Mouse (Mus musculus) heart, embryonic 10.5 days (tissue): ENCODE measurements around the gene Ffar4. TPM values are rescaled to one million over a fixed set of nuclear protein-coding genes. Genes with fewer than 3 reads are reported as not detected.

ENCODE experiments used
- DNase-seq: peaks from one replicate; pipeline ENCODE4 v3.0.0-alpha.2; 2017; ENCODE audit warnings: low spot score
- H3K27ac ChIP-seq: fragments of 300-500 bp; sonication (generic); 2 replicates; pipeline ENCODE4 v1.5.1; 2016; ENCODE audit warnings: mild to moderate bottlenecking
- H3K27me3 ChIP-seq: fragments of 300-500 bp; sonication (generic); 2 replicates; pipeline ENCODE4 v1.6.1; 2016; ENCODE audit warnings: mild to moderate bottlenecking; ENCODE audit not compliant: poor library complexity, insufficient read depth, severe bottlenecking
- H3K36me3 ChIP-seq: fragments of 300-500 bp; sonication (generic); 2 replicates; pipeline ENCODE4 v1.6.1; 2016; ENCODE audit warnings: mild to moderate bottlenecking, moderate library complexity
- H3K4me1 ChIP-seq: fragments of 300-500 bp; sonication (generic); 2 replicates; pipeline ENCODE4 v1.6.1; 2016; ENCODE audit warnings: mild to moderate bottlenecking
- H3K4me3 ChIP-seq: fragments of 300-500 bp; sonication (generic); 2 replicates; pipeline ENCODE4 v1.5.1; 2016; ENCODE audit warnings: mild to moderate bottlenecking, moderate library complexity
- H3K9me3 ChIP-seq: fragments of 300-500 bp; sonication (generic); 2 replicates; pipeline ENCODE4 v1.6.1; 2016; ENCODE audit warnings: mild to moderate bottlenecking, moderate library complexity
- WGBS: fragments of 180-500 bp; shearing (Covaris S2); methylation state at CpG from one replicate; pipeline ENCODE4 v1.1.7; 2016; 5-methylcytosine and 5-hydroxymethylcytosine counted together
- polyA plus RNA-seq: library from polyadenylated mRNA; unstranded; fragments of >200 nt; fragmentation: Nextera tagmentation; extraction: Ambion mirVana; gene quantifications from 2 replicates; pipeline ENCODE4 v1.2.1, GENCODE M21; 2016

Gene Ffar4
- polyA plus RNA-seq, 1 experiment from 2014 or later: 1.5 TPM

DNA sequence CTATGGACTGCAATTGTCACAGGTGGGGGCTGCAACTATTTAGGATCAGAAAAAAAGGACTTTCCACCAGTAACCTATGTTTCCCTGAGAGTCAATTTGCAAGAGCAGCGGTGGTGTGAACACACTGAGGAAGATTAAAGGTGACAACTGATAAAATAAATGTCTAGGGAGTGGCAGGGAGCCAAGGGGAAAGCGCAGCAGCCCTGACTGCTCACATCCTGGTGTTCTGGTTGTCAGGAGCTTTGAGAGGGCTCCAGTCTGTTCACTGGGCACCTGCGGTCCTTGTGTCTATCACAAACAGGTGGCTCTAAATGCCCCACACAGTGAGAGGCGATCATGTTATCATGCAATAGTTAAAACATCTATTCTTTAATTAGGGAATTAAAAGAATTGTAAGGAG is 15.7 kb downstream of the Ffar4 start:
- WGBS: 31% methylated on average over 4 of the region's 4 CpGs
- no peaks in the 10 kb centered on the region for H3K4me1 ChIP-seq
- no peak for DNase-seq
- peaks cover 13% of the 10 kb centered on the region; the same call in 1 of the 2 replicates for H3K27me3 ChIP-seq
- no peaks in the 10 kb centered on the region for H3K9me3 ChIP-seq
- no peak overlapping the region for H3K27ac ChIP-seq
- no peaks in the 10 kb centered on the region for H3K36me3 ChIP-seq
- H3K4me3 ChIP-seq: no peak overlapping the region

DNA sequence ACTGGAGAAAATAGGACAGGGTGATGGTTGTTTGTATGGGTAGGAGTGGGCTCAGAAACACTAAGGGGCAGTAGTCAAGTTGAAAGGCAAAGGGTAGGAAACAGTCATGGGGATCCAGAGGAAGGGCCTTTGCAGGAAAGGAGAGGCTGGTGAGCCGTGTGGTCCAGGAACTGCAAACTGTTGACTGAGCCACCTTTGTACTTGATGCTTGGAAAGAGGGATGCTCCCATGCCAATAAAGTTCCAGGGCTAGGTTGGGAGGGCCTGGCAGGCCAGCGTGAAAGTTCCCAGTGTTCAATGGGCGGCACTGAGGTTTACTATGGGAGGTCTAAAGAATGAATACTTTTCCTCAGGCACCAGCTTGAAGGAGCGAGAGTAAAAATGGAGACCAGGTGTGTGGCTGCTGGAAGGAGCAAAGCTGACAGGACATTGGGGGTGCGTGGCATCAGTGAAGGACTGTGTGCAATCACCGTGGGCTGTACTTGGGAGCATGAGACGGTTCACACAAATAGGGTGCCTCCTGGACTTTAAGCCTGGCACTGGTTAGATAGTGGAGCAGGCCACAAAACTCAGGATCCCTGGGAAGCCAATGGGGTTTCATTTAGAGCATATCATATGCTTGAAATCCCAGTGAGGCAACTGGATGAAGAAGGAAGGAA is 18.1 kb downstream of the Ffar4 start:
- peaks cover 13% of the 10 kb centered on the region; the same call in 1 of the 2 replicates for H3K27me3 ChIP-seq
- H3K4me3 ChIP-seq: no peak overlapping the region
- H3K9me3 ChIP-seq: no peaks in the 10 kb centered on the region
- no peak for DNase-seq
- 0 out of 2 replicates have a peak, but pooled peaks cover 3% of the 10 kb centered on the region for H3K4me1 ChIP-seq
- WGBS: 86% methylated on average over 7 of the region's 7 CpGs
- H3K27ac ChIP-seq: no peak overlapping the region
- H3K36me3 ChIP-seq: no peaks in the 10 kb centered on the region

GRCm38 (mm10) chr19:38120123-38120760 is 23.4 kb downstream of the Ffar4 start:
- H3K36me3 ChIP-seq: no peaks in the 10 kb centered on the region
- H3K27me3 ChIP-seq: peaks cover 45% of the 10 kb centered on the region
- no peak overlapping the region for H3K27ac ChIP-seq
- DNase-seq: no peak
- no peak overlapping the region for H3K4me3 ChIP-seq
- WGBS: 80% methylated on average over 5 of the region's 5 CpGs
- peaks cover 13% of the 10 kb centered on the region for H3K4me1 ChIP-seq
- no peaks in the 10 kb centered on the region for H3K9me3 ChIP-seq

GRCm38 (mm10) chr19:38123921-38124320 is 27.1 kb downstream of the Ffar4 start:
- 21% methylated on average over 9 of the region's 9 CpGs for WGBS
- no peak overlapping the region for H3K27ac ChIP-seq
- no peak for DNase-seq

GRCm38 (mm10) chr19:38124401-38125218 is 27.7 kb downstream of the Ffar4 start:
- peak overlapping the region; percentile 75 for H3K4me3 ChIP-seq
- H3K27me3 ChIP-seq: peaks cover 62% of the 10 kb centered on the region
- H3K36me3 ChIP-seq: no peaks in the 10 kb centered on the region
- WGBS: under 1% methylated on average over 76 of the region's 77 CpGs
- peak overlapping the region; percentile 79 for H3K27ac ChIP-seq
- peaks cover 13% of the 10 kb centered on the region for H3K4me1 ChIP-seq
- no peaks in the 10 kb centered on the region for H3K9me3 ChIP-seq
- DNase-seq: no peak

More at GRCm38 (mm10) chr19:38123921-38124320, 27.1 kb downstream of the Ffar4 start:
- Histone ChIP-seq H3K9me3 (no peaks in the 10 kb centered on the region), H3K27me3 (peaks cover 62% of the 10 kb centered on the region), H3K4me3 (peak overlapping the region; percentile 75), H3K36me3 (no peaks in the 10 kb centered on the region), H3K4me1 (peaks cover 13% of the 10 kb centered on the region)

- H3K4me3 ChIP-seq: peak within 1 kb of the TSS; percentile 75
- no peaks in the 10 kb centered on the region for H3K36me3 ChIP-seq
- peaks cover 10% of the 10 kb centered on the region for H3K4me1 ChIP-seq
- peaks cover 62% of the 10 kb centered on the region for H3K27me3 ChIP-seq
- WGBS: 65% methylated on average over 6 of the region's 6 CpGs
- peak within 1 kb of the TSS; percentile 79 for H3K27ac ChIP-seq
- DNase-seq: no peak
- no peaks in the 10 kb centered on the region for H3K9me3 ChIP-seq
Measured at GRCm38 (mm10) chr19:38125219-38125610, 28.3 kb downstream of the Ffar4 start, which contains the start of gene Rbp4. Gene Rbp4 (minus strand): TSS chr19:38125281.

GRCm38 (mm10) chr19:38126656-38127055 is 29.8 kb downstream of the Ffar4 start:
- WGBS: 65% methylated on average over 8 of the region's 8 CpGs
- H3K27me3 ChIP-seq: peaks cover 53% of the 10 kb centered on the region
- no peak for DNase-seq

GRCm38 (mm10) chr19:38132481-38132880 is 35.6 kb downstream of the Ffar4 start, which contains the start of gene Pde6c:
Gene Pde6c (plus strand): TSS chr19:38132781.
- Histone ChIP-seq H3K27ac (no peak within 1 kb of the TSS), H3K9me3 (no peaks in the 10 kb centered on the region), H3K27me3 (peaks cover 9% of the 10 kb centered on the region; the same call in 1 of the 2 replicates), H3K4me1 (peaks cover 11% of the 10 kb centered on the region), H3K36me3 (no peaks in the 10 kb centered on the region), H3K4me3 (no peak within 1 kb of the TSS)
- 77% methylated on average over 6 of the region's 6 CpGs for WGBS
- no peak for DNase-seq

More at GRCm38 (mm10) chr19:38126656-38127055, 29.8 kb downstream of the Ffar4 start:
- peaks cover 10% of the 10 kb centered on the region for H3K4me1 ChIP-seq
- no peak overlapping the region for H3K27ac ChIP-seq
- H3K36me3 ChIP-seq: no peaks in the 10 kb centered on the region
- no peaks in the 10 kb centered on the region for H3K9me3 ChIP-seq
- H3K4me3 ChIP-seq: no peak overlapping the region

DNA sequence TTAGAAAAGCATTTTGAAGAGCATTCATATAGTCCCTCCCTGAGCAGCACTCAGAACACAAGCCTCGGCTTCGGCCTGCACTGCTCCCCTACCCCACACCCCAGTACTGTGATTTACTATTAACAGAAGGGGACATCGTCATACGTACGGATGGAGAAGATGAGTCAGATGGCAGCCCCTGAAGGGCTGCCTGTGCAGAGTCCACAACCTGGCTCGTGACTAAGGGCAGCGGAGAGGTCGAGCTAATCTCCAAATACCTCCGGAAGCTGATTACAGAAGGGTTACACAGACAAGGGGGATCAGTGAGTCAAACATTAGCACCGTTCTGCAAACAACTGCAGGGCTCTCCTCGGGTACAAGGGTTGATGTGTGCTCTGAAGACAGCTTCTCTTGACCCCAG is 37.1 kb downstream of the Ffar4 start:
- Histone ChIP-seq H3K27ac (no peak overlapping the region), H3K27me3 (peaks cover 4% of the 10 kb centered on the region; the same call in 1 of the 2 replicates), H3K4me3 (no peak overlapping the region), H3K4me1 (peaks cover 11% of the 10 kb centered on the region), H3K9me3 (no peaks in the 10 kb centered on the region), H3K36me3 (no peaks in the 10 kb centered on the region)
- DNase-seq: no peak
- WGBS: 28% methylated on average over 11 of the region's 11 CpGs

DNA sequence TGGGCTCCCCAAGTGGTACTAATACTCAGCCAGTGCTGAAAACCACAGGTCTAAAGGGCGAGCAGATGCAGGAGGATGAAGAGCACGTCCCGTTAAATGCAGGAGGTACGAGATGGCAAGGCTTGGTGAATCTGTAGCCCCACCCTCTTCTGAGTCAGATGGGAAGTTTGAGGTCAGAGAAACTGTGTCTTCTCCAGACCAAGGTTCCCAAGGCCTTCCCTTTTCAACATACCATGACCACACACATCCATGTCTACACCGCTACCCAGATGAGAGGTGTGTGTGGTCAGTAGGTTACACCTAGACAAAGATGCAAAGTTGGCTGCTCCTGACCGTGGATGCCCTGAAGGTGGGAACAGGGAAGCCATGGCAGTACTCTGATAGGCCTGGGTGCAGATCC is 37.9 kb downstream of the Ffar4 start:
- H3K36me3 ChIP-seq: no peaks in the 10 kb centered on the region
- no peaks in the 10 kb centered on the region for H3K9me3 ChIP-seq
- DNase-seq: no peak
- H3K27me3 ChIP-seq: peaks cover 4% of the 10 kb centered on the region; the same call in 1 of the 2 replicates
- 82% methylated on average over 6 of the region's 6 CpGs for WGBS
- no peak overlapping the region for H3K27ac ChIP-seq
- H3K4me3 ChIP-seq: no peak overlapping the region
- H3K4me1 ChIP-seq: peaks cover 11% of the 10 kb centered on the region

DNA sequence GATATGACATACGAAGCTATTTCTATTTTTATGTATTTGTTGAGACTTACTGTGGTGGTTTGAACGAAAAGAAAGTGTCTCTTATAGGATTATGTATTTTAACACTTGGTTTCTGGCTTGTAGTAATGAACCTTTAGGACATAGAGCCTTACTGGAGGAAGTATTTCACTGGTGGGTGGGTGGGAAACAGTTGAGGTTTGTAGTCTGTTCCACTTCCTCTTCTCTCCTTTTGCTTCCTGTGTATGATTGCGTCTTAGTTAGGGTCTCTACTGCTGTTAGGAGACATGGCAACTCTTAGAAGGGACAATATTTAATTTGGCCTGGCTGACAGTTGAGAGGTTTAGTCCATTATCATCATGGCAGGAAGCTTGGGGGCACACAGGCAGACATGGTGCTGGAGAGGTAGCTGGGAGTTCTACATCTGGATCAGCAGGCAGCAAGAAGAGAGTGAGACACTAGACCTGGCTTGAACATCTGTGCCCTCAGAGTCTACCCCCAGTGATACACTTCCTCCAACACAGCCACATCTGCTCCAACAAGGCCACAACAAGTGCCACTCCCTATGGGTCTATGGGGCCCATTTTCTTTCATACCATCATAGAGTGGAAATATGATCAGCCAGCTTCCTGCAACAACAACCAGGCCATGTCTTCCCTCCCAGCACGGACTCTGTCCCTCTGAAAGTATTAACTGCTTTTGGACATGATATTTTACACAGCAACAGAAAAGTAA is 46.8 kb downstream of the Ffar4 start:
- Histone ChIP-seq H3K4me3 (no peak overlapping the region), H3K36me3 (no peaks in the 10 kb centered on the region), H3K27ac (no peak overlapping the region), H3K27me3 (no peaks in the 10 kb centered on the region), H3K4me1 (no peaks in the 10 kb centered on the region), H3K9me3 (no peaks in the 10 kb centered on the region)
- WGBS: 70% methylated on average over 4 of the region's 4 CpGs
- no peak for DNase-seq

- WGBS: 86% methylated on average over 1 of the region's 1 CpGs
- no peak for DNase-seq
- Histone ChIP-seq H3K27me3 (no peaks in the 10 kb centered on the region), H3K36me3 (no peaks in the 10 kb centered on the region), H3K4me3 (no peak overlapping the region), H3K4me1 (no peaks in the 10 kb centered on the region), H3K9me3 (no peaks in the 10 kb centered on the region), H3K27ac (no peak overlapping the region)
Measured at GRCm38 (mm10) chr19:38156243-38156642, 59.4 kb downstream of the Ffar4 start.
